Mouse (Mus musculus) kidney, postnatal 4 days (tissue): Measurements from ENCODE around the gene Aunip.

Experiments
- DNase-seq, 2 experiments: peaks; one replicate each; pipeline ENCODE4 v3.0.0; 2021; ENCODE audit warnings: mixed read lengths in 2 of 2

Gene Aunip

DNA sequence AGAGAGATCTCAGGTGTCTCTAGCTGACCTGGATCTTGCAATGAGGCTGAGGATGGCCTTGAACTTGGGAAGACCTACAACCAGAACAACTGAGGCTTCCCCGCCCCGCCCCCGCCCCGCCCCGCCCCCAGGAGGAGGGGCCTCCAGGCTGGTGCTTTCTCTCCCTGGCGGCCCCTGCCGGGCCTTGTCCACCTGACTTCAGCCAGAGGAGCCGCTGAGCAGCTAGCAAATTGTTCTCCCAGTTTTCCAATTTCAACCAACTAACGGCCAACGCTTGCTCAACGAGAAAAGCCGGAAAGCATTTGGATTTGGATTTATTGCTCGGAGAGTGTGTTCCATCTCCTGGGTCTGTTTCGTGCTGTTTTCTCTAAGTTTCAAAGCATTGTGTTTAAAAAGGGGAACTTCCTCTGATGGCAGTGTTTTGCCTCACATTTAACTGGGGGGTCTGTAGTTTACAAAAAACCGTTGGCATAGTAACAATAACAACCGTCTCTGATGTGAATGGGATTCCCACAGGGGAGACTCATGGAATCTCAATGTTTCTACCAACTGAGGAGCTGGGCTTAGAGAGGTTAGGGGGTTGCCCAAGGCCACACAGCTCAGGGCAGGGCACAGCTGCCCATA, 46.9 kb downstream of the Aunip start:
- peak; percentile 42 to 61 for DNase-seq

DNA sequence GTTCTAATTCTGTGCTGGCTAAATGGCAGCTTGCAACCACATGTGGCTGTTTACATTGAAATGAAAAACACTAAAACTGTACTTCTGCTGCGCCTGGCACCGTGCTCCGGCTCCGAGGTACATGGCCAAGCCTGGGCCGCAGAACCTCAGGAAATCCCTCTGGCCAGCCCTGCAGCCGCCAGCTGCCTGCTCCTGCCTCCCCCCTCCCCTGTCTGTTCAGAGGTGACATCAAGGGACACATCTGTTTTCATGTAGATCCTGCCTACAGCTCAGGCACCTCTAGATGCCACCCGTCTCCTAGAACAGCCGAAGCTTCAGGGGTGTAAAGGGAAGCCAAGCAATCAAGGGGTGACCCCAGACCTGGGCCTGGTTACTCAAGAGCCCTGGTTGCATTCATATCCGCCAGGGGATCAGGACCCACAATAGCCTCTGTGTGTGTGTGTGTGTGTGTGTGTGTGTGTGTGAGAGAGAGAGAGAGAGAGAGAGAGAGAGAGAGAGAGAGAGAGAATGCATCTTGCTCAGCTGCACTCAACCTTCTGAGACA, 47.8 kb downstream of the Aunip start:
- no peak for DNase-seq

- no peak for DNase-seq
Observed at GRCm38 (mm10) chr4:134559154-134559553, 48.4 kb downstream of the Aunip start.

GRCm38 (mm10) chr4:134560699-134561098, 49.9 kb downstream of the Aunip start:
- no peak for DNase-seq

- DNase-seq, result no peak
Observed at GRCm38 (mm10) chr4:134562014-134562413, 51.2 kb downstream of the Aunip start.

- DNase-seq, result no peak
Observed at GRCm38 (mm10) chr4:134563624-134564023, 52.8 kb downstream of the Aunip start.

DNA sequence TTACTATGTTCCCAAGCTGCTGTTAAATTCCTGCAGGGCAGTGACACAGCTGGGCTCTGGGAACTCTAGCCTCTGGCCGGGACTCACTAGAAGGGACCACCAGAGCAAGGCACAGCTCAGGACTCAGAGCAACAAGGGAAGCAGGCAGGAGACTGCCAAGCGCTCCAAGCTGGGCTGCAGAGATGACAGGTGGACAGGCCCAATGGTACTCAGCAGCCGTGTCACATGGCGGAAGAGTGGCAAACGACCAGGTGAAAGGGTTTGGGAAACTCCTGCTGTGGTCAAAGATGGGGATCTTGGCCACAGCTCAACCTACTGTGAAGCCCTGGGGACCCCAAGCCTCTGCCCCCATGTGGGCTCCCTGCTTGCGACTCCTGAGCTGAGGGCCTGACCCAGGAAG, 53.3 kb downstream of the Aunip start:
- no peak for DNase-seq

- no peak for DNase-seq
Observed at GRCm38 (mm10) chr4:134567377-134568226, 56.8 kb downstream of the Aunip start.

GRCm38 (mm10) chr4:134569205-134569604, 58.4 kb downstream of the Aunip start:
- peak; percentile 64 to 67 for DNase-seq

DNA sequence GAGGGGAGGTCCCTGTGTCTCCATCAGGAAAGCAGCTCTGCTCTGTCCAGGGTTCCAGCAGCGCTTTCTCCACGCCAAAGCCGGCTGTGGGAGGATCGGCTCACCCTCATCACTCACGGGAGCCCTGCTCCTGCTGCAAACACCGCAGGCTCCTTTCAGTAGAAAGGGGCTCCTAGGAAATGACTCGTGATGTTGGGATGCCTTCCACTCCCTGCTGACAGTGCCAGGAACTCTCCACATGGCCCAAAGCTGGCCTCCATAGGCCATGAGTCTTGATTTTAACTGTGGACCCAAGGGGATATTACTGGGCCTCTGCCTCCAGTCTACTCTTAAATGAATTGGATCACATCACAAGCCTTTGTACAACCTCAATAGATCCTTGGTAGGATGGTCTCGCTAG, 59.0 kb downstream of the Aunip start:
- no peak for DNase-seq

- no peak for DNase-seq
Observed at GRCm38 (mm10) chr4:134570704-134571451, 60.1 kb downstream of the Aunip start.

- DNase-seq, result no peak
Observed at GRCm38 (mm10) chr4:134572449-134573300, 61.9 kb downstream of the Aunip start.
